Mouse (Mus musculus): ENCODE data around the gene Slc43a1. TPM values are rescaled to one million over a fixed set of nuclear protein-coding genes. Genes with fewer than 3 reads are reported as not detected.
A peak's percentile ranks its signal among the peaks of the same experiment; 100 is the strongest.
"Not testable (repeated sequence)": the region's sequence is repeated elsewhere in the genome, so short reads cannot be mapped to it uniquely, and the experiment has no call there.

Gene Slc43a1
- total RNA-seq, 1 experiment from 2014 or later, result 3.4 TPM

GRCm38 (mm10) chr2:84887411-84888271 is 49.0 kb downstream of the Slc43a1 start:
- no peak for ATAC-seq (ENCODE audit: extremely low read depth, insufficient number of reproducible peaks, low FRiP score, poor library complexity, severe bottlenecking)

GRCm38 (mm10) chr2:84888657-84889315 is 50.1 kb downstream of the Slc43a1 start:
- peak; percentile 50; the same call in 1 of the 2 replicates for ATAC-seq (ENCODE audit: extremely low read depth, insufficient number of reproducible peaks, low FRiP score, poor library complexity, severe bottlenecking)

GRCm38 (mm10) chr2:84889316-84890044 is 50.8 kb downstream of the Slc43a1 start:
- no peak for ATAC-seq (ENCODE audit: extremely low read depth, insufficient number of reproducible peaks, low FRiP score, poor library complexity, severe bottlenecking)

- peak; percentile 76 for ATAC-seq (ENCODE audit: extremely low read depth, insufficient number of reproducible peaks, low FRiP score, poor library complexity, severe bottlenecking)
Measured at GRCm38 (mm10) chr2:84890045-84890340, 51.3 kb downstream of the Slc43a1 start.

GRCm38 (mm10) chr2:84893359-84893758 is 54.7 kb downstream of the Slc43a1 start:
- ATAC-seq (ENCODE audit: extremely low read depth, insufficient number of reproducible peaks, low FRiP score, poor library complexity, severe bottlenecking), result no peak

- ATAC-seq (ENCODE audit: extremely low read depth, insufficient number of reproducible peaks, low FRiP score, poor library complexity, severe bottlenecking), result no peak
Measured at GRCm38 (mm10) chr2:84895495-84896198, 57.0 kb downstream of the Slc43a1 start.

- not testable (repeated sequence) for ATAC-seq (ENCODE audit: extremely low read depth, insufficient number of reproducible peaks, low FRiP score, poor library complexity, severe bottlenecking)
Measured at GRCm38 (mm10) chr2:84896686-84897085, 58.0 kb downstream of the Slc43a1 start.

- ATAC-seq (ENCODE audit: extremely low read depth, insufficient number of reproducible peaks, low FRiP score, poor library complexity, severe bottlenecking), result no peak
Measured at GRCm38 (mm10) chr2:84912722-84913121, 74.1 kb downstream of the Slc43a1 start.

Other genes with a start within 250 kb of the Slc43a1 start
- gene Ctnnd1, start 188.1 kb upstream of the Slc43a1 start, total RNA-seq (2017), result 2.1 and 4.2 TPM in 2 replicates
- not detected in 2 replicates for gene Btbd18, start 179.8 kb upstream of the Slc43a1 start, total RNA-seq (2017)
- gene Selenoh, start 168.1 kb upstream of the Slc43a1 start, total RNA-seq (2017), result 20.6 and 24.8 TPM in 2 replicates
- gene Gm28635, start 160.8 kb upstream of the Slc43a1 start, total RNA-seq (2017), result 0.12 TPM in 1 of 2 replicates, not detected in the other
- 14.5 and 16.5 TPM in 2 replicates for gene Med19, start 160.4 kb upstream of the Slc43a1 start, total RNA-seq (2017)
- gene Tmx2, start 159.7 kb upstream of the Slc43a1 start, total RNA-seq (2017), result 18.4 and 20.1 TPM in 2 replicates
- gene Zdhhc5, start 123.7 kb upstream of the Slc43a1 start, total RNA-seq (2017), result 33.3 and 37.8 TPM in 2 replicates
- gene Clp1, start 111.5 kb upstream of the Slc43a1 start, total RNA-seq (2017), result 41.6 and 50.2 TPM in 2 replicates
- 0.23 and 0.25 TPM in 2 replicates for gene Ypel4, start 104.8 kb upstream of the Slc43a1 start, total RNA-seq (2017)
- not detected in 2 replicates for gene Gm19426, start 95.2 kb upstream of the Slc43a1 start, total RNA-seq (2017)
- gene Serping1, start 63.4 kb upstream of the Slc43a1 start, total RNA-seq (2017), result not detected in 2 replicates
- gene Ube2l6, start 40.0 kb upstream of the Slc43a1 start, total RNA-seq (2017), result 95.3 and 99.8 TPM in 2 replicates
- not detected in 2 replicates for gene Smtnl1, start 16.2 kb upstream of the Slc43a1 start, total RNA-seq (2017)
- gene Timm10, start 11.9 kb upstream of the Slc43a1 start, total RNA-seq (2017), result 10.0 and 10.3 TPM in 2 replicates
- gene Rtn4rl2, start 47.9 kb downstream of the Slc43a1 start, total RNA-seq (2017), result not detected in 2 replicates
- gene Slc43a3, start 97.7 kb downstream of the Slc43a1 start, total RNA-seq (2017), result 2.7 and 2.9 TPM in 2 replicates
- 0.93 TPM in 1 of 2 replicates, not detected in the other for gene Prg2, start 141.6 kb downstream of the Slc43a1 start, total RNA-seq (2017)
- not detected in 2 replicates for gene Prg3, start 149.4 kb downstream of the Slc43a1 start, total RNA-seq (2017)
- 133 and 139 TPM in 2 replicates for gene Ssrp1, start 198.4 kb downstream of the Slc43a1 start, total RNA-seq (2017)
- not detected in 2 replicates for gene P2rx3, start 198.6 kb downstream of the Slc43a1 start, total RNA-seq (2017)
- 10.6 and 13.3 TPM in 2 replicates for gene Tnks1bp1, start 209.2 kb downstream of the Slc43a1 start, total RNA-seq (2017)

Data from neutrophil, adult 5-6 weeks (primary cell).